ENCODE assay signal across 8 mouse cellular contexts in genomic region chr12:47164031-47164717, GRCm38 (mm10).
A peak's percentile ranks its signal among the peaks of the same experiment; 100 is the strongest.
DNase-seq lines count a peak whose midpoint lies in the region; ATAC-seq and TF ChIP-seq lines count a peak whose summit lies in the region.

No protein-coding gene starts in this region.

- peak overlapping the region; percentile 29 for H3K4me3 ChIP-seq in hindbrain, embryonic 10.5 days
- peak overlapping the region; percentile 8 for H3K4me3 ChIP-seq in midbrain, embryonic 13.5 days (replicated peaks)
- no peak overlapping the region for H3K4me3 ChIP-seq in stomach, postnatal 0 days (ENCODE audit: low read depth, low read length)

- whole genome bisulfite sequencing in hindbrain, embryonic 10.5 days = 27% methylated on average over 15 of the region's 15 CpGs
- 15% methylated on average over 15 of the region's 15 CpGs for WGBS in midbrain, embryonic 13.5 days
- 30% methylated on average over 15 of the region's 15 CpGs for WGBS in stomach, postnatal 0 days

- peak; percentile 30 for DNase-seq in ZHBTc4 (ENCODE audit: low read depth, low spot score)
- DNase-seq in cerebellum, adult 9-10 months = peak; percentile 87
- peak; percentile 62 to 79 for DNase-seq in frontal cortex, adult 2 months (ENCODE audit: extremely low spot score in 1 of 2, low spot score in 1 of 2)
- peak; percentile 22 for DNase-seq in hindbrain, embryonic 10.5 days (ENCODE audit: low spot score)
- peak; percentile 51 for DNase-seq in left cerebral cortex, adult 11 months (ENCODE audit: low spot score)
- peak; percentile 17 for DNase-seq in stomach, postnatal 0 days (ENCODE audit: low spot score)

- H3K27me3 ChIP-seq in hindbrain, embryonic 10.5 days (ENCODE audit: insufficient read depth, poor library complexity, severe bottlenecking) = no peaks in the 10 kb centered on the region
- H3K27me3 ChIP-seq in midbrain, embryonic 13.5 days = no peaks in the 10 kb centered on the region
- H3K27me3 ChIP-seq in stomach, postnatal 0 days (ENCODE audit: control insufficient read depth, insufficient read depth, low read length) = no peaks in the 10 kb centered on the region

- no peak for TF ChIP-seq CTCF in stomach, postnatal 0 days (IDR thresholded peaks at IDR 0.05; ENCODE audit: low read depth)

- H3K9ac ChIP-seq in midbrain, embryonic 13.5 days (replicated peaks) = peak overlapping the region; percentile 29
- no peak overlapping the region for H3K9ac ChIP-seq in stomach, postnatal 0 days (ENCODE audit: low read length)

- TF ChIP-seq EP300 in stomach, postnatal 0 days (optimal IDR thresholded peaks at IDR 0.05) = no peak

- no peaks in the 10 kb centered on the region for H3K9me3 ChIP-seq in hindbrain, embryonic 10.5 days
- H3K9me3 ChIP-seq in midbrain, embryonic 13.5 days = no peaks in the 10 kb centered on the region
- no peaks in the 10 kb centered on the region for H3K9me3 ChIP-seq in stomach, postnatal 0 days (ENCODE audit: control insufficient read depth, low read length)

- H3K4me1 ChIP-seq in hindbrain, embryonic 10.5 days (replicated peaks) = peaks cover 21% of the 10 kb centered on the region
- peaks cover 26% of the 10 kb centered on the region for H3K4me1 ChIP-seq in midbrain, embryonic 13.5 days (replicated peaks)
- no peaks in the 10 kb centered on the region for H3K4me1 ChIP-seq in stomach, postnatal 0 days (replicated peaks; ENCODE audit: control insufficient read depth, insufficient read depth)

- peak overlapping the region; percentile 44 for H3K4me2 ChIP-seq in midbrain, embryonic 13.5 days (replicated peaks)
- H3K4me2 ChIP-seq in stomach, postnatal 0 days (replicated peaks; ENCODE audit: low read depth) = peak overlapping the region; percentile 9

- ATAC-seq in midbrain, embryonic 13.5 days = peak; percentile 90
- ATAC-seq in stomach, postnatal 0 days (ENCODE audit: low FRiP score, low TSS enrichment) = no peak
- no peak for ATAC-seq in inflammation-experienced regulatory T-cells, adult 6 months

- peak overlapping the region; percentile 68; the same call in 1 of the 2 replicates for H3K27ac ChIP-seq in hindbrain, embryonic 10.5 days
- H3K27ac ChIP-seq in midbrain, embryonic 13.5 days = peak overlapping the region; percentile 84
- no peak overlapping the region for H3K27ac ChIP-seq in stomach, postnatal 0 days (replicated peaks)

- no peaks in the 10 kb centered on the region for H3K36me3 ChIP-seq in hindbrain, embryonic 10.5 days
- H3K36me3 ChIP-seq in midbrain, embryonic 13.5 days = no peaks in the 10 kb centered on the region
- H3K36me3 ChIP-seq in stomach, postnatal 0 days (ENCODE audit: control insufficient read depth, insufficient read depth, low read length) = no peaks in the 10 kb centered on the region

Comparison
In these comparisons a context has a peak if more than half of its experiments do, and no peak if none do; other contexts are left out.
1. DNase-seq: peak in every context shown above with its lines; median percentile 87 in cerebellum, adult 9-10 months; 70 in frontal cortex, adult 2 months; 51 in left cerebral cortex, adult 11 months; 30 in ZHBTc4; 22 in hindbrain, embryonic 10.5 days; 17 in stomach, postnatal 0 days.